Mouse (Mus musculus): ENCODE results near the gene Tcerg1l.

The Tcerg1l gene

GRCm38 (mm10) chr7:138365519-138365918, 32.0 kb downstream of the Tcerg1l start:
- DNase-seq (ENCODE audit: extremely low spot score, low read depth, low spot score): no peak

GRCm38 (mm10) chr7:138357475-138357874, 40.1 kb downstream of the Tcerg1l start:
- no peak for DNase-seq (ENCODE audit: extremely low spot score, low read depth, low spot score)

- no peak for DNase-seq (ENCODE audit: extremely low spot score, low read depth, low spot score)
Observed at GRCm38 (mm10) chr7:138356655-138357449, 40.7 kb downstream of the Tcerg1l start.

GRCm38 (mm10) chr7:138345451-138345850, 52.1 kb downstream of the Tcerg1l start:
- no peak for DNase-seq (ENCODE audit: extremely low spot score, low read depth, low spot score)

GRCm38 (mm10) chr7:138338451-138338850, 59.1 kb downstream of the Tcerg1l start:
- no peak for DNase-seq (ENCODE audit: extremely low spot score, low read depth, low spot score)

- DNase-seq (ENCODE audit: extremely low spot score, low read depth, low spot score): no peak
Observed at GRCm38 (mm10) chr7:138337946-138338345, 59.6 kb downstream of the Tcerg1l start.

- no peak for DNase-seq (ENCODE audit: extremely low spot score, low read depth, low spot score)
Observed at GRCm38 (mm10) chr7:138332504-138333168, 64.9 kb downstream of the Tcerg1l start.

- no peak for DNase-seq (ENCODE audit: extremely low spot score, low read depth, low spot score)
Observed at GRCm38 (mm10) chr7:138331266-138331665, 66.3 kb downstream of the Tcerg1l start.

GRCm38 (mm10) chr7:138328637-138329036, 68.9 kb downstream of the Tcerg1l start:
- no peak for DNase-seq (ENCODE audit: extremely low spot score, low read depth, low spot score)

GRCm38 (mm10) chr7:138326760-138327159, 70.8 kb downstream of the Tcerg1l start:
- DNase-seq (ENCODE audit: extremely low spot score, low read depth, low spot score): no peak

- DNase-seq (ENCODE audit: extremely low spot score, low read depth, low spot score): no peak
Observed at GRCm38 (mm10) chr7:138313733-138314132, 83.8 kb downstream of the Tcerg1l start.

- no peak for DNase-seq (ENCODE audit: extremely low spot score, low read depth, low spot score)
Observed at GRCm38 (mm10) chr7:138306126-138306525, 91.4 kb downstream of the Tcerg1l start.

- DNase-seq (ENCODE audit: extremely low spot score, low read depth, low spot score): no peak
Observed at GRCm38 (mm10) chr7:138284790-138285189, 112.7 kb downstream of the Tcerg1l start.

- no peak for DNase-seq (ENCODE audit: extremely low spot score, low read depth, low spot score)
Observed at GRCm38 (mm10) chr7:138275263-138275662, 122.3 kb downstream of the Tcerg1l start.

- DNase-seq (ENCODE audit: extremely low spot score, low read depth, low spot score): no peak
Observed at GRCm38 (mm10) chr7:138271328-138271727, 126.2 kb downstream of the Tcerg1l start.

GRCm38 (mm10) chr7:138269386-138269785, 128.1 kb downstream of the Tcerg1l start:
- no peak for DNase-seq (ENCODE audit: extremely low spot score, low read depth, low spot score)

GRCm38 (mm10) chr7:138267976-138268646, 129.4 kb downstream of the Tcerg1l start:
- DNase-seq (ENCODE audit: extremely low spot score, low read depth, low spot score): no peak

- no peak for DNase-seq (ENCODE audit: extremely low spot score, low read depth, low spot score)
Observed at GRCm38 (mm10) chr7:138248612-138249011, 148.9 kb downstream of the Tcerg1l start.

GRCm38 (mm10) chr7:138248176-138248575, 149.4 kb downstream of the Tcerg1l start:
- DNase-seq (ENCODE audit: extremely low spot score, low read depth, low spot score): no peak

GRCm38 (mm10) chr7:138246684-138247083, 150.8 kb downstream of the Tcerg1l start:
- no peak for DNase-seq (ENCODE audit: extremely low spot score, low read depth, low spot score)

GRCm38 (mm10) chr7:138242229-138242628, 155.3 kb downstream of the Tcerg1l start:
- no peak for DNase-seq (ENCODE audit: extremely low spot score, low read depth, low spot score)

Measured in hindlimb bud, embryonic 11.5 days (tissue).